Mouse (Mus musculus) intestine, embryonic 14.5 days (tissue): ENCODE results near the gene Prrt3. TPM values are rescaled to one million over a fixed set of nuclear protein-coding genes. Genes with fewer than 3 reads are reported as not detected.

Experiments used
- ATAC-seq: fragments of 200-750 bp; cut with Nextera tagmentation; replicated peaks from 2 replicates; pipeline ENCODE4 v1.8.0; 2017; ENCODE audit warnings: low read depth, moderate number of reproducible peaks, moderate TSS enrichment, moderate library complexity; ENCODE audit not compliant: low FRiP score, low TSS enrichment
- DNase-seq: peaks from one replicate; pipeline ENCODE4 v3.0.0-alpha.2; 2018; ENCODE audit warnings: low spot score
- H3K27ac ChIP-seq: fragments of 300-500 bp; sonication (generic); 2 replicates; pipeline ENCODE4 v1.5.1; 2014; ENCODE audit warnings: low read depth, mild to moderate bottlenecking, control low read depth
- H3K27me3 ChIP-seq: fragments of 300-500 bp; sonication (generic); replicated peaks from 2 replicates; pipeline ENCODE4 v1.6.1; 2014; ENCODE audit warnings: low read length, control low read depth; ENCODE audit not compliant: control insufficient read depth, insufficient read depth
- H3K36me3 ChIP-seq: fragments of 300-500 bp; sonication (generic); 2 replicates; pipeline ENCODE4 v1.6.1; 2014; ENCODE audit warnings: low read length, control low read depth; ENCODE audit not compliant: control insufficient read depth, insufficient read depth
- H3K4me1 ChIP-seq: fragments of 300-500 bp; sonication (generic); replicated peaks from 2 replicates; pipeline ENCODE4 v1.6.1; 2014; ENCODE audit warnings: low read length, control low read depth, mixed read lengths; ENCODE audit not compliant: control insufficient read depth, insufficient read depth
- H3K4me2 ChIP-seq: fragments of 300-500 bp; sonication (generic); 2 replicates; pipeline ENCODE4 v1.6.1; 2014; ENCODE audit warnings: low read length
- H3K4me3 ChIP-seq: fragments of 300-500 bp; sonication (generic); 2 replicates; pipeline ENCODE4 v1.5.1; 2014; ENCODE audit warnings: low read depth, low read length, control low read depth, mixed read lengths
- H3K9ac ChIP-seq: fragments of 300-500 bp; sonication (generic); 2 replicates; pipeline ENCODE4 v1.6.1; 2014; ENCODE audit warnings: mild to moderate bottlenecking, low read length
- H3K9me3 ChIP-seq: fragments of 300-500 bp; sonication (generic); 2 replicates; pipeline ENCODE4 v1.6.1; 2016; ENCODE audit warnings: low read length, control low read depth; ENCODE audit not compliant: control insufficient read depth
- WGBS: fragments of 180-500 bp; shearing (Covaris S2); extraction: QIAGEN DNeasy Blood & Tissue Kit; methylation state at CpG from one replicate; pipeline ENCODE4 v1.1.7; 2014; 5-methylcytosine and 5-hydroxymethylcytosine counted together
- polyA plus RNA-seq: library from polyadenylated mRNA; unstranded; fragments of >200 nt; fragmentation: Nextera tagmentation; extraction: Ambion mirVana; gene quantifications from 2 replicates; pipeline ENCODE4 v1.2.1, GENCODE M21; 2014

Gene Prrt3
- 0.26 and 0.32 TPM in 2 replicates for polyA plus RNA-seq

GRCm38 (mm10) chr6:113501388-113502084, at the start of gene Prrt3:
Gene Prrt3 (minus strand): TSS chr6:113501931.
- Histone ChIP-seq H3K4me1 (no peaks in the 10 kb centered on the region), H3K27ac (no peak within 1 kb of the TSS), H3K27me3 (peaks cover 38% of the 10 kb centered on the region), H3K9me3 (no peaks in the 10 kb centered on the region), H3K36me3 (no peaks in the 10 kb centered on the region), H3K4me2 (peak within 1 kb of the TSS; percentile 44), H3K4me3 (peak within 1 kb of the TSS; percentile 32), H3K9ac (0 out of 2 replicates have a peak within 1 kb of the TSS, but pooled peaks have one; percentile 25)
- peak; percentile 58 for DNase-seq
- 4% methylated on average over 32 of the region's 32 CpGs for WGBS
- 0 out of 2 replicates have a peak, but pooled peaks have one; percentile 34 for ATAC-seq

GRCm38 (mm10) chr6:113543906-113544481, 42.3 kb upstream of the Prrt3 start:
- Histone ChIP-seq H3K36me3 (no peaks in the 10 kb centered on the region), H3K4me3 (no peak overlapping the region), H3K9ac (no peak overlapping the region), H3K4me2 (no peak overlapping the region), H3K4me1 (no peaks in the 10 kb centered on the region), H3K27me3 (no peaks in the 10 kb centered on the region), H3K9me3 (no peaks in the 10 kb centered on the region), H3K27ac (no peak overlapping the region)
- DNase-seq (no peak), ATAC-seq (no peak)
- WGBS, result 94% methylated on average over 8 of the region's 12 CpGs

GRCm38 (mm10) chr6:113541610-113542009, 39.9 kb upstream of the Prrt3 start:
- Histone ChIP-seq H3K27ac (no peak overlapping the region), H3K27me3 (no peaks in the 10 kb centered on the region), H3K36me3 (peaks cover 11% of the 10 kb centered on the region; the same call in 1 of the 2 replicates), H3K4me2 (no peak overlapping the region), H3K4me1 (no peaks in the 10 kb centered on the region), H3K9me3 (no peaks in the 10 kb centered on the region), H3K9ac (no peak overlapping the region), H3K4me3 (no peak overlapping the region)
- 82% methylated on average over 6 of the region's 6 CpGs for WGBS
- ATAC-seq (no peak), DNase-seq (no peak)

- H3K4me3 ChIP-seq, result no peak overlapping the region
- H3K27ac ChIP-seq, result no peak overlapping the region
- WGBS, result 87% methylated on average over 7 of the region's 7 CpGs
- H3K4me1 ChIP-seq, result peaks cover 4% of the 10 kb centered on the region; the same call in 1 of the 2 replicates
- H3K4me2 ChIP-seq, result no peak overlapping the region
- DNase-seq, result no peak
- H3K9me3 ChIP-seq, result no peaks in the 10 kb centered on the region
- peaks cover 28% of the 10 kb centered on the region for H3K36me3 ChIP-seq
- ATAC-seq, result no peak
- no peaks in the 10 kb centered on the region for H3K27me3 ChIP-seq
- H3K9ac ChIP-seq, result no peak overlapping the region
Measured at GRCm38 (mm10) chr6:113534886-113535285, 33.2 kb upstream of the Prrt3 start.

- Histone ChIP-seq H3K4me1 (peaks cover 9% of the 10 kb centered on the region; the same call in 1 of the 2 replicates), H3K4me3 (peak overlapping the region; percentile 98), H3K9ac (peak overlapping the region; percentile 83), H3K4me2 (peak overlapping the region; percentile 56), H3K9me3 (no peaks in the 10 kb centered on the region), H3K27me3 (no peaks in the 10 kb centered on the region), H3K36me3 (peaks cover 26% of the 10 kb centered on the region), H3K27ac (peak overlapping the region; percentile 71; the same call in 1 of the 2 replicates)
- DNase-seq (no peak), ATAC-seq (no peak)
- 6% methylated on average over 7 of the region's 7 CpGs for WGBS
Measured at GRCm38 (mm10) chr6:113531840-113532404, 30.2 kb upstream of the Prrt3 start.

GRCm38 (mm10) chr6:113530932-113531839, 29.5 kb upstream of the Prrt3 start, which contains the start of the genes Emc3 and Fancd2:
Gene Emc3 (minus strand): TSS chr6:113531652.
Gene Fancd2 (plus strand): TSS chr6:113531682.
- peaks cover 20% of the 10 kb centered on the region for H3K36me3 ChIP-seq
- peak within 1 kb of the TSS; percentile 71; the same call in 1 of the 2 replicates for H3K27ac ChIP-seq
- no peaks in the 10 kb centered on the region for H3K27me3 ChIP-seq
- H3K4me1 ChIP-seq, result peaks cover 9% of the 10 kb centered on the region; the same call in 1 of the 2 replicates
- peak within 1 kb of the TSS; percentile 98 for H3K4me3 ChIP-seq
- DNase-seq (peak; percentile 100), ATAC-seq (peak; percentile 92)
- peak within 1 kb of the TSS; percentile 83 for H3K9ac ChIP-seq
- peak within 1 kb of the TSS; percentile 56 for H3K4me2 ChIP-seq
- no peaks in the 10 kb centered on the region for H3K9me3 ChIP-seq
- WGBS, result 1% methylated on average over 47 of the region's 47 CpGs

- Histone ChIP-seq H3K9ac (no peak overlapping the region), H3K27me3 (no peaks in the 10 kb centered on the region), H3K4me3 (no peak overlapping the region), H3K36me3 (peaks cover 52% of the 10 kb centered on the region), H3K4me2 (no peak overlapping the region), H3K27ac (no peak overlapping the region), H3K9me3 (no peaks in the 10 kb centered on the region), H3K4me1 (no peaks in the 10 kb centered on the region)
- DNase-seq (no peak), ATAC-seq (no peak)
- WGBS, result 92% methylated on average over 8 of the region's 8 CpGs
Measured at GRCm38 (mm10) chr6:113523420-113523819, 21.7 kb upstream of the Prrt3 start.

GRCm38 (mm10) chr6:113522310-113522709, 20.6 kb upstream of the Prrt3 start:
- Histone ChIP-seq H3K27ac (no peak overlapping the region), H3K4me2 (no peak overlapping the region), H3K27me3 (no peaks in the 10 kb centered on the region), H3K9ac (no peak overlapping the region), H3K4me1 (no peaks in the 10 kb centered on the region), H3K4me3 (no peak overlapping the region), H3K9me3 (no peaks in the 10 kb centered on the region), H3K36me3 (peaks cover 63% of the 10 kb centered on the region)
- ATAC-seq, result no peak
- 90% methylated on average over 1 of the region's 1 CpGs for WGBS
- DNase-seq, result no peak
